Mouse (Mus musculus): ENCODE results near the gene Golm1.

GRCm38 (mm10) chr13:59603096-59603495 is 72.5 kb downstream of the Golm1 start:
- TF ChIP-seq POLR2A (IDR thresholded peaks at IDR 0.05; ENCODE audit: control insufficient read depth, low read depth, low read length) (no peak), CTCF (IDR thresholded peaks at IDR 0.05; ENCODE audit: control insufficient read depth, insufficient read depth, insufficient replicate concordance, low read depth, low read length) (no peak)
